Mouse (Mus musculus) frontal cortex, postnatal 36 days (tissue): ENCODE measurements at regions not wholly inside any gene's neighbourhood (a gene's known extent, or its start where the extent isn't known, plus 50 kb on each side); places are given as distances from the start of the nearest gene placed in this dataset.

ENCODE experiments used
- DNase-seq, 2 experiments: peaks; one replicate each; pipeline ENCODE4 v3.0.0; 2022; ENCODE audit warnings: low spot score in 2 of 2

- DNase-seq, result no peak
Measured at GRCm38 (mm10) chr14:114808621-114809020, 283.4 kb upstream of the Gpc5 start.

GRCm38 (mm10) chr14:114820677-114821076, 271.3 kb upstream of the Gpc5 start:
- DNase-seq, result no peak

GRCm38 (mm10) chr14:114821098-114821594, 270.9 kb upstream of the Gpc5 start:
- DNase-seq, result no peak

- DNase-seq, result no peak
Measured at GRCm38 (mm10) chr14:114821672-114822071, 270.3 kb upstream of the Gpc5 start.

GRCm38 (mm10) chr14:114826662-114827321, 265.2 kb upstream of the Gpc5 start:
- DNase-seq, result no peak

GRCm38 (mm10) chr14:114829310-114829709, 262.7 kb upstream of the Gpc5 start:
- no peak for DNase-seq

- no peak for DNase-seq
Measured at GRCm38 (mm10) chr14:114832987-114833386, 259.0 kb upstream of the Gpc5 start.

- no peak for DNase-seq
Measured at GRCm38 (mm10) chr14:114836723-114837349, 255.2 kb upstream of the Gpc5 start.

- no peak for DNase-seq
Measured at GRCm38 (mm10) chr14:114837652-114838276, 254.3 kb upstream of the Gpc5 start.

- DNase-seq, result no peak
Measured at GRCm38 (mm10) chr14:114839340-114839903, 252.6 kb upstream of the Gpc5 start.

- DNase-seq, result no peak
Measured at GRCm38 (mm10) chr14:114840766-114841165, 251.2 kb upstream of the Gpc5 start.

GRCm38 (mm10) chr14:114841552-114841951, 250.5 kb upstream of the Gpc5 start:
- no peak for DNase-seq

GRCm38 (mm10) chr14:114842327-114842726, 249.7 kb upstream of the Gpc5 start:
- no peak for DNase-seq

GRCm38 (mm10) chr14:114843105-114843743, 248.8 kb upstream of the Gpc5 start:
- no peak for DNase-seq

GRCm38 (mm10) chr14:114854324-114855054, 237.5 kb upstream of the Gpc5 start:
- DNase-seq, result no peak

- DNase-seq, result no peak
Measured at GRCm38 (mm10) chr14:114855055-114855740, 236.8 kb upstream of the Gpc5 start.

GRCm38 (mm10) chr14:114855746-114856145, 236.3 kb upstream of the Gpc5 start:
- DNase-seq, result no peak

- DNase-seq, result no peak
Measured at GRCm38 (mm10) chr14:114856243-114857031, 235.6 kb upstream of the Gpc5 start.

GRCm38 (mm10) chr14:114857171-114857570, 234.8 kb upstream of the Gpc5 start:
- DNase-seq, result no peak

GRCm38 (mm10) chr14:114857689-114858088, 234.3 kb upstream of the Gpc5 start:
- DNase-seq, result no peak
